Mouse (Mus musculus): Measurements from ENCODE around the gene Rhof.
A peak's percentile ranks its signal among the peaks of the same experiment; 100 is the strongest.

Gene Rhof

GRCm38 (mm10) chr5:123134875-123135382 lies 2.4 kb upstream of the Rhof start:
- no peak for DNase-seq

DNA sequence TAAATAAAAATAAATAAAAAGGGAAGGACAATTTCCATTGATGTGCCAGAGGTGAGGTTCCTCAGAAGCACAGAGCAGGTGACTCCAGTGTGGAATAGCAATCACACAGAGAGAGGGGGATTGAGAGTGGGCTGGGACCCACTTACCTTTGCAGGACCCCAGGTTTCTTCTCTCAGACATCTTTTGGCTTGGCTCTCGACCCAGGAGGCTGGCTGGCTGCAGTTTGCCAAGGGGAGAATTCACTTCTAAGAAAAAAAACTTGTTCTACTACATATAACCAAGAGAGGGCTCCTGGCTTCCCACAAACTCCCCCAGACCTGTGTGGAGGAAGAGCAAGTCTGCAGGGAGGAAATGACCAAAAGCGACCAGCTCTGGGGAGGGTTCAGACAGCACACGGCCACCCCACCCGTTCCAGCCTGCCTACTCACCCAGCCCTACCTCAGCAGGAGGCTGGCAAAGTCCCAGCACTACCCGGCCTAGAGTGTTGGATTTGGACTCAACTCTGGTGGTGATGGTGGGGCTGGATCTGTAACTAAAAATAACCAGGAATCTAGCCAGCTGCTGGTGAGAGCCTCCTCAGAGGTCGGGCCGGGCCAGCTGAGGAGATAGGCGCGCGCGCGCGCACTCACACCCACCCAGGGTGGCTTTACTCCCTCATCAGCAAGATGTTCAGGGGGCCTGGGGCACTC lies 1.8 kb upstream of the Rhof start:
- peak; percentile 78 for DNase-seq

DNA sequence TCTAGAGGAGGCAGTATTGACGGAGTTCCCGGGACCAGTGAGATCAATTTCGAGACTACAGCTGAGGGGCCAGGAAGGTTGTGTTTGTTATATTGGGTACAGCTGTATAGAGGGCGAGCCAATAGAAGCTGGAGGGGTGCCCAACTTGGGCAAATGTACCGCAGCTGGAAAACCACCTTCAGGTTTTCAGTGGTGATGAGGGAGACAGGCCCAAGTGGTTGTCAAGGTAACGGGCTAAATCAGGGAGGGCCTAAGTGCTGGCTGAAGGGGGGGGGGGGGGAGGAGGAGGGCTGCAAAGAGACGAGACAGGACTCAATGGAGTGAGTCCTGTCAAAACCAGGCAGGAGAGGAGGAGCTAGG lies 1.3 kb upstream of the Rhof start:
- DNase-seq: peak; percentile 72

DNA sequence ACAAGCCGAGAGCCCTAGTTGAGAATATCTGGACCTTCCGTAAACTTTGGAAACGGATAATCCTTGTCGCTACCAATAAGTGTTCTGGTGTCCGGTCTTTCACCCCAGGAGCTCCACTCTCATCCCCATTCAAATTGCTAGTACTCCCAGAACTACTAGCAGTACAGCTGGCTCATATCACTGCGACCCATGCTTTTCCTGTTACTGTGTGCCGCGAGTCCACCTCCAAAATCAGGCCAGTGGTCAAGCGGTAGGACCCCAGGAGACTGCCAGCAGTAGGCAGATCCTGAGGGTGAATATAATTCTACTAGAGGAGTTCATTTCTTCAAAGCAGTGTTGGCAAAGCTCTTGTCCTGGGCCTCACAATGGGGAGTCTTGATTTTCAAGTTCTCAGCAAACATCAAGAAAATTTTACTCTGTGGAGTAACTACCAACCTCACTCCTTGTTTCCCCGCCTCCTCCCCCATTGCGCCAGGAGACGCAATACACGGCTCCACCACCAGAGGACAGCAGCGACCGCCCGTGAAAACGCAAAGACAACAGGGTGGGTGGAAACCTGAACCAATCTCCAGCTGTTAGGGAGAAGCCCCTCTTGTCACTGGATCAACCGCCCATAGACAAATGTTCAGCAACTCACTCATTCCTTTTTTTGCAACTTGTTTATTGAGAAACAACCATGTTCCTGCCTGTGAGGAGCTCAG lies 741 bp upstream of the Rhof start:
- DNase-seq: peak; percentile 84

GRCm38 (mm10) chr5:123130814-123131148 lies 1.7 kb downstream of the Rhof start:
- no peak for DNase-seq

- no peak for DNase-seq
Measured at GRCm38 (mm10) chr5:123130030-123130813, 2.3 kb downstream of the Rhof start.

- DNase-seq: no peak
Measured at GRCm38 (mm10) chr5:123129170-123129757, 3.2 kb downstream of the Rhof start.

DNA sequence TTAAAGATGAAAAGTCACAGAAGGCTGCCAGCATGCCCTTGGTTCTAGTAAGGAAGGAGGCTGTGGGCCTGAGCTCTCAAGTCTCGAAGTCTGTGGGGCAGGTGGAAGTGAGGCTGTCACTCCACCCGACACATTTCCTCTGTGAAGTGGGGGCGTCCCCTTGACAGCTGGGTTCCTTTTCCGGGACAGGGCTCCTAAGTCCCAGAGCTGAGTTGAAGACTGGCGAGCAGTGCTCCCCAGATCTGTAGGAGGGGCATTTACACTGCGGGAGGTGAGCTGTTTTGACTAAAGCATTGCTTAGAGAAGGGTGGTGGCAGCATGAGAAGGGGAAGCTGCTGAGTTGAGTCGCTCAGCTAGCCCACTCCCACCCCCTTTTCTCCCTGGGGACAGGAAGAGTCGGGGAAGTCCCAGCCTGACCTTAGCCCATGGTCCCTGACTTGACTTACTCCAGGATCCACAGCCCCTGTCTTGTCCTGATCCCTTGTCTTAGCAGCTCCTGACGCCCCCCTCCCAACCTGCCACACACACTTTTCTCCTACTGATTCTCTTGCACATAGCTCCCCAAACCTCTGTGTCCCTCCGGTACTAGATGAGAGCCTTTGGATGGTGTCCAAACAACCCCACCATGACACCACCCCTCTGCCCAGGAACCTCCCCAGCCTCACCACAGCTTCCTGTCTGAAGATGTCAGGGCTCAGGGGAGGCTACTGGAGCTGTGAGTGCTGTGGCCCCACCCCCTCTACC lies 3.9 kb downstream of the Rhof start:
- peak; percentile 22 for DNase-seq

DNA sequence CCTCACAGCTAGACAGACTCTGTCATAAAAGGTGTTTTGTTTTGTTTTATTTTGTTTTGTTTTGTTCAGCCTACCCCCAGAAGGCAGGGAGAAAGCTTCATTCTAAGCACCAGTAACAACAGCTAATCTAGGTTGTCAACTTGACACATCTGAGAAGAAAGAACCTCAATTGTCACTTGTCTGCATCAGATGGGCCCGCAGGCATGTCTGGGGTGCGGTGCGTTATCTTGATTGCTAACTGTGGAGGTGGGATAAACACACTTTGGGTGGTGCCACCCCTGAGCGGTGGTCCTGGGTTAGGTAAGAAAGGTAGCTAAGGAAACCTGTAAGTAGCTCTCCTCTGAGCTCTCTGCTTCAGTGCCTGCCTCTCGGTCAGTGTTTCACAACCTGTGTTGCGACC lies 5.5 kb downstream of the Rhof start:
- DNase-seq: no peak

DNA sequence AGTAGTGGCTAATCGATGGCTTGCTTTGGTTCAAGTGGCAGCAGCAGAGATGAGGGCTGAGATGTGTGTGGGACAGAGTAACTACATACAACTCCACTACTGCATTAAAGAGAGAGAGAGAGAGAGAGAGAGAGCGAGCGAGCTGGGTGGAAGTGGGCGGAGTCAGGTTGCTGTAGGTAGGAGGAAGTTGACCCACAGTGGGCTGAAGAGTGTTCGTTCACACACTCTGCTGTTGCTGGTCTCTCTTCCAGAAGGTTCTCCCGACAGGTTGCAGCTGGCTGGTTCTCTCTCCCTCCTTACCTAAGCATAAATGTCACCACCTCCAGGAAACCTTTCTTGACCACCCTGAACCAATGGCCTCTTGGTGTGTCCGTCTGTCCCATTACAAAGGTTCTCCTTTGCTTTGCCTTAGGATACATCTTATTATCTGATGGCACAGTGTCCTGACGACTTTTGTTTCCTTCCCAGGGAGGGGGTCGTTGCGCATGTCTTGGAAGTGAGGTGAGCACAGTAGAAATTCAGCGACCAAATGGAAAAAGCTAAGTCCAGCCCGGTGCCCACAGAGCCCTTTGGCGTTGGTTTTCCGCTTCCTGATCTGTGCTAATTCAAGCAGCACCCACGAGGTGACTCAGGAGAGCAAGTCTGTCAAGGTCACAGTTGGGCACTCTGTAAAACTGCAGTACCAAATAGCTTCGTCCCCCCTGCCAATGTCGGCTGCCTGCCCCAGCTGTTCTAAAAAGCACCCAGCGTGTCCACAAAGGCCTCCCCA lies 6.7 kb downstream of the Rhof start:
- peak; percentile 8 for DNase-seq

- DNase-seq: no peak
Measured at GRCm38 (mm10) chr5:123125105-123125504, 7.4 kb downstream of the Rhof start.

GRCm38 (mm10) chr5:123122181-123122580 lies 10.3 kb downstream of the Rhof start:
- DNase-seq: no peak

DNA sequence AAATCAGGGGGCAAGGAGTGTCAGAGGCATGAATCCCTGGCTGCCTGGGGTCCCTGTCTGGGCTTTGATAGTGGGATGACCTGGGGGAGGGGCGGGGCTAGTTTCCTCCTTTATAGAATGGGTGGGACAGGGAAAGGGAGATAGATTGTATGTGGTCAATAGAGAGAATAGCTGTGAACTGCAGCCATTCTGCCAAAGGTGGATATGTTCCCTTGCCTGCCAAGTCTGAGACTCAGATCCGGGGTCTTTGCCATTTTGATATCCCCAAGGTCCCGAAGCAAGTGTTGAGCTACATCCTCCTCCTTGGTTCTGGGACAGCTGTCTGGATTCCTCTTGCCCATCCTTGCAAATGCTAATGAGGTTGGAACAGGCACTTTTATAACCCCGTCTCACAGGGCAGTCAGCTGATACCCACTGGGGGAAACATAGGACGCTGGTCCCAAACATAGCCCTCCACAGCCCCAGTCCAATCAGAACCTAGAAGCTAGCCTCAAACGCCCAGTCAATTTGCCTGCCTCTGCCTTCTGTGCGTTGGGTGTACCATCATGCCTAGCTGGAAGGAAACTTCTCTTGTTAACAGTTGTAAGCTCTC lies 11.8 kb downstream of the Rhof start:
- DNase-seq: no peak

- DNase-seq: no peak
Measured at GRCm38 (mm10) chr5:123118826-123119225, 13.7 kb downstream of the Rhof start.

DNA sequence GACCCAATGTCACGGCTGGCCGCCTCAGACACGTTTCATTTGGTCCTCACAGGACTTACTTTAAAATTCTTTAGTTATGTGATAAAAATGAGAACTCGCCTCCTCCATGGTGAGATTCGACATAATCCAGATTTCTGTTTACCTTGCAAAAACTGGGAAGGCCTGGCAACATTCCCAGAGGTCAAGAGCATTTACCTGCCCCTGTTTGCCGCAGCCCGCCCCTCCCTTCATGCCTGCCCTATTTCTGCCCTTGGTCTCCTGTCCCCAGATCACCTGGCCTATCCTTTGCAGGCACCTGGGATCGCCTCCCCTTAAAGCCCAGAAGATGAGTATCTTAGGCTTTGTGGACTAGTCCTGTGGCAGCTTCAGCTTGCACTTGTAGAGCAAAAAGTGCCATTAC lies 14.7 kb downstream of the Rhof start:
- no peak for DNase-seq

GRCm38 (mm10) chr5:123117257-123117656 lies 15.2 kb downstream of the Rhof start:
- DNase-seq: peak; percentile 65

GRCm38 (mm10) chr5:123116080-123116479 lies 16.4 kb downstream of the Rhof start:
- DNase-seq: no peak

- no peak for DNase-seq
Measured at GRCm38 (mm10) chr5:123114924-123115323, 17.6 kb downstream of the Rhof start.

- no peak for DNase-seq
Measured at GRCm38 (mm10) chr5:123114109-123114508, 18.4 kb downstream of the Rhof start.

- no peak for DNase-seq
Measured at GRCm38 (mm10) chr5:123110296-123110721, 22.2 kb downstream of the Rhof start.

DNA sequence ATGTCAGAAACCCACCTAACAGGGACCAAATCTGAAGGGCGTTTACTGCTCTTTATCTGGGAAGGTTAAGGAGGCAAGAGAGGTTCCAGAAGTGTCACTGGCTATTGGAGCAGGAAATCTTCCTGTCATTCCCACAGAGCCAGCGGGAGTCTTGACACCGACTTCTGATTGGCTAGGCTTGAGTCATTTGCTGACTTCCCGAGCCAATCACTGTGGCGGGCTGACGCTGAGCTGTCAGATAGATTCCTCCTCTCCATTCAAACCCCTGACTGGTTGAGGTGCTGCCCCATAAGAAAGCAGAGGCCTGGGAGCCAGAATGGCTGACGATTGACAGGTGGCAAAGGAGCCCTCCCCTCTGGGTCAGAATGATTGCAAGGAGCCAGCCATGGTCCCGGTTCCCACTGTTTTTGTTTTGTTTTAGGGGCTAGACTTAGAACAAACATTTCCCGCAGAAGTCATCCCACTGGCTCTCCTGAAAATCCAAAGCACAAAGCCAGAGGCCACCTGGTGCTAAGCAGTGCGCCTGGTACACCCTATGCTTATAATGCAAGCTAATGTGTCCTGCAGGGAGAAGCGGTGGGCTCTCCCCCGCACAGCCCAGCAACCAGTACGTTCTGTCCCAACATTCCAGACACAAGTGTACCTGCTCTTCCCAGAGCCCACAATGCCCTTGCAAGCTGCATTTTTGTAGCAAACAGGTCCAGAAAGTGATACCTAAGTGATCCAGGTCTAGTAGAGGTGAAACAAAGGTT lies 22.9 kb downstream of the Rhof start:
- DNase-seq: peak; percentile 63

All from cerebellum, adult 11-12 months (tissue).